Mouse (Mus musculus): ENCODE data around the gene Rnf151.

DNA sequence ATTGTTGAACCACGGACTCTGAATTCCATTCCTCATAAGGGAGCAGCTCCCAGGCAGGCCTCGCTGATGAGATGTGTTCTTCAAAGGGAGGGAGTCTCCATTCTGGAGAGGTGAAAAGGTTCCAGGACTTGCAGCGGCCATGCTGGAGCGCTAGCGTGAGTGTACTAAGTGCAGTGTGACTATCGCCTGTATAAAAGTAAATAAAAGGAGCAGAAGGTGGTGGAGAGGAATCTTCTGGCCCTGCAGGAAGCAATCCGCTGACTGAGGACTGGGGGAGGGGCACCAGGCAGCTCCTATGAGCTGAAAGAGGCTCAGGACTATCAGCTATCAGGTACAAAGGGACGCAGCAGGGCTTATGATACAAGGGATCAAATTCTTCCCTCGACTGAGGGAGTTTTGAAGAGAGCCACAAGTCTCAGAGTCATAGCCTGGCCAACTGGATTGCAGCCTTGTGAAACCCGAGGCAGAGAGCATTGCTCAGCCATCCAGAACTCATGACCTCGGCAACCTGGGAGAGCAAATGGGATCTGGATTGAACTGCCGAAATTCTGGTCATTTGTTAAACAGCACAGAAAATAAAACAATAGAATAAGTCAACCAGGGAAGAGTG, 48.5 kb upstream of the Rnf151 start:
- TF ChIP-seq CTCF (IDR thresholded peaks at IDR 0.05; ENCODE audit: extremely low read depth, insufficient read depth, insufficient read length, insufficient replicate concordance) (no peak), POLR2A (IDR thresholded peaks at IDR 0.05; ENCODE audit: low read depth, low read length) (no peak)

Measured in spleen, adult 2 months (tissue).